Mouse (Mus musculus) heart, postnatal 25 days (tissue): ENCODE results near the gene B4galt1. TPM values are rescaled to one million over a fixed set of nuclear protein-coding genes. Genes with fewer than 3 reads are reported as not detected.

Source experiments
- DNase-seq: peaks from one replicate; pipeline ENCODE4 v3.0.0; 2022; ENCODE audit warnings: low spot score
- intact Hi-C: fragments of 180-260 bp; cut with DNase I; formaldehyde crosslinking; loops from one replicate; pipeline ENCODE4 v1.15.1; 2025
- total RNA-seq, 2 experiments: library from RNA; stranded (reverse); gene quantifications; 2 replicates each; pipeline ENCODE4 v1.2.3; 2021

Gene B4galt1
- total RNA-seq = 10 to 100 TPM; 58.2 to 70.4 TPM

DNA sequence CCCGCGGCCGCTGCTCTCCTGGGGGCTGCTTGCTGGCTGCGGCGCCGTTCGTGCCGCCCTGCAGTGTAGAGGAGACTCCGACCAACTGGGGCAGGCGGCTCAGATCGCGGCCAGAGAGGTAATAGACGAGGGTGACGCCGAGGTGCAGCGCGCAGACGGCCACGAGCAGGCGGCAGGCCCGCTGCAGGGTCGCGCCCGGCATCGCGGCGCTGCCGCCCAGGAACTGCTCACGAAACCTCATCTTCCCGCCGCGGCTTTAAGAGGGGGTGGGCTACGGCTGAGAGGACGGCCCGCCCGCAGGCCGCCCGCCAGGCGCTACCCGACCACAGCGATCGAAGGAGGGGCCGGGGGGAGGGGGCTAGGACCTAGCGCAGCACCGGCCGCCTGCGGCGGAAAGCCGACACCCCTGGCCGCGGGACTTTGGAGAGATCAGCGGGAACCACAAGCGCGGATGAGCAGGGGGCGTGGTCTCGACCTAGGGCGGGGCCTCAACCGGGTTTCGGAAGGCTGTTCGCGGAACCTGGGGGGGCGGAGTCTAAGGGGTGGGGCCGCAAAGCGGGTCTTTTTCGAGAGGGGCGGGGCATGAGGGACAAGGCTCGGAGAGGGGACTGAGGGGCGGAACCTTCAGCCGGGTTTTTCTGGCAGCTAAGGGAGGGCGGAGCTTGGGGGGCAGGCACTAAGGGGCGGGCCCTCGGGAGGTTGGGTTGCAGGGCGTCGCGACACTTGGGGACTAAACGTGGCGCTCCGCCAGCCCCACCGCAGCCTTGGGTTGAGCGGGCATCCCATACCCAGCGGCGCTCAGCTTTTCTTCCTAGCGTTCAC is at the start of gene B4galt1:
Gene B4galt1 (minus strand): TSS at position 441 of the 822 bp plus-strand sequence.
- DNase-seq = peak; percentile 97
- intact Hi-C loops = loop anchor here (2.0 to 5.0 kb wide), 4 partner anchors 15 to 94 kb away; partner anchors contain the start of genes Bag1 and Chmp5

DNA sequence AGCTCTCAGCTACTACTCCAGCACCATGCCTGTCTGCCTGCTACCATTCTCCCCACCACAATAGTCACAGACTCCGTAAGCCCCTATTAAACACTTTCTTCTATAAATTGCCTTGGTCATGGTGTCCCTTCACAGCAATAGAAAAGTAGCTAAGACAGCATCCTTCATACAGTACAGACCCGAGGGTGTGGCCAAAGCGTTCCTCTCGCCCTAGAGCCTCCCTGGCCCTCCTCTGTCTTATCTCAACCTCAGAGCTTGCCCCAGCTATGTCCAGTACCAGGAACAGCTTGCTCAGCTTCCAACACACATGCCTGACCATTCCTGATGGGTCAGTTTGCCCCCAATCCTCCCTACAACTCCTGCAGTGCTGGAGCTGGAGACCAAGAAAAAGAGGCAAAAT is 46.8 kb upstream of the B4galt1 start:
- intact Hi-C loops = no loop called here
- no peak for DNase-seq

DNA sequence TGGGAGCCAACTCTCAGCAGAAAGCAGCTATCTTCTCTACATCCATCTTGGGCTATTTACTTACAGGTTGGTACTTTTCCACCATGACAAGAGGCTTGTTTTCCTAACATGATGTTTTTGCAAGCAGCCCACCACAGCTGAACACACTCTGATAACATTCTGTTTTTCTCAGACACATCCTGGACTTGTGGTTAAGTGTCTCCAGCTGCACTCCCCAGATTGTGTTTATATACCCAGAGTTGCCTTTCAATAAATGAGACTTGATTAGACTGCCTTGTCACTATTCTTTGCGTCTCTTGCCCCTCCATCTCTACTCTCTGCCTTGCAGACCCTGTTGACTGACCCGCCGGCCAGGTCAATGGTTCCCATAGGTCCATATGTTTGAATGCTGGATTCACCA is 46.3 kb upstream of the B4galt1 start:
- DNase-seq = no peak
- intact Hi-C loops = no loop called here

DNA sequence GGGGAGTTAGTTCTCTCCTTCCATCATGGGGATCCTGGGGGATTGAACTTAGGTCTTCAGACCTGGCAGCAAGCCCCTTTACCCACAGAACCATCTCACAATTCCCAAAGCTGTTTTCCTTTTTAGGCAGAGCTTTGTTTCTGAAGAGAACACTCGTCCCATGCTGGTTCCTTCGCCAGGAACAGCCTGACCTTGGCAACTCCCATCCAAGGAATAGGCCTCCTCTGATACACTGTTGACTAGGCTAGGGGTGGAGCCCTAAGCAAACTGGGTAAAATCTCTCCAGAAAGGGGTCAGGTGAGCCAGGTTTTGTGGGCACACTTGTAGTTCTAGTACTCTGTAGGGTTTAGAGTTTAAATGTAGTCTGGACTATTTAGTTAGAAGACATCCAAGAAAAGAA is 45.5 kb upstream of the B4galt1 start:
- DNase-seq = no peak
- intact Hi-C loops = no loop called here

- no peak for DNase-seq
- intact Hi-C loops = no loop called here
Observed at GRCm38 (mm10) chr4:40898476-40899044, 44.8 kb upstream of the B4galt1 start.

DNA sequence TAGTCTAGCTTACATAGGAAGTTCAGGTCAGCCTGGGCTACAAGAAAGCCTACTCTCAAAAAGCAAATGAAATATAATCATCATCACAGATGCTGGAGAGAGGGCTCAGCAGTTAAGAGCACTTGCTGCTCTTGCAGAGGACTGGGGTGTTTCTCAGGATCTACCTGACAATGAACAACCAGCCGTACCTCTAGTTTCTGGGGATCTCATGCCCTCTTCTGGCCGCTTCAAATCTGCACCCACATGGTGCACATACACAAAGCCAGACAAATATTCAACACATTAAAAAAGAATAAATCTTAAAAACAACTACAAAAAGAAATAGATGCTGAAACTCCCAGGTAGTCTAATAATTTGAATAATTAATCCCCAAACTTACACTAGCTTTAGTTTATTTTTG is 41.8 kb upstream of the B4galt1 start:
- no peak for DNase-seq
- intact Hi-C loops = no loop called here

- intact Hi-C loops = no loop called here
- DNase-seq = no peak
Observed at GRCm38 (mm10) chr4:40895118-40895517, 41.3 kb upstream of the B4galt1 start.

GRCm38 (mm10) chr4:40891206-40891605 is 37.4 kb upstream of the B4galt1 start:
- intact Hi-C loops = no loop called here
- no peak for DNase-seq

- intact Hi-C loops = no loop called here
- no peak for DNase-seq
Observed at GRCm38 (mm10) chr4:40889983-40890382, 36.2 kb upstream of the B4galt1 start.

DNA sequence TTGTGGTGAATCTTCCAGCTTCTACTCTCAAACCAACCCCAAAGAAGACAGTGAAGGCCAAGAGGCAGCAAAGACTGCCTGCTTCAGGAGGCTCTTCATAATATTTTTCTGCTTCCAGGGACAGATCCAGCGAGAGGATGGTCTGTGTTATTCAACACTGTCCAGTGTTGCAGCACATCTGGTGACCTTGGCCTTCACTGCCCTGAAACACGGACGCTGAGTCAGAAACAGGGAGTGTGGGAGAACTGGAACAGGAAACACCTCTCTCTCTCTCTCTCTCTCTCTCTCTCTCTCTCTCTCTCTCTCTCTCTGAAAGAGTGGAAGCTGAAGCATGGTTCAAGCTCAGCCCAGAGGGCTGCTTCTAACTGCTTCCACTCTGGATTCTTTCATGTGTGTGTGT is 35.4 kb upstream of the B4galt1 start:
- intact Hi-C loops = no loop called here

DNA sequence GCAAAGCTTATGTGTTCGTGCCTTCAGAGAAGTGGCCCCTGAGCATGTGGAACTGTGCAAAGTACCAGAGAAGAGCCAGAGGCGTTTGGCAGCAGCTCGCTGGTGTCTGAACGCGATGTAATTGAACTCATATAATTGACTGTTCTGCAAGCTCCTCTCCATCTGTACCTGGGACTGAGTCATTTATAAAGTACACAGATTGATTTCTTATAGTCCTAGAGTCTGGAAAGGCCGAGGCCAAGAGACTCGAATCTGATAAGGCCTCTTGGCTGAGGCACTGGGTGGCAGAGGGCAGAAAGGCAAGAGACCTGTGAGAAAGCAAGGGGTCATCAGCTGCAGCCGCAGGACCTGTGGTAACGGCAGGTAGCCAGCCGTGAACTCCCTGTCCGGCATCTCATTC is 35.0 kb upstream of the B4galt1 start:
- DNase-seq = no peak
- intact Hi-C loops = no loop called here

More for the DNA sequence above, 35.4 kb upstream of the B4galt1 start:
- no peak for DNase-seq

GRCm38 (mm10) chr4:40885883-40886282 is 32.1 kb upstream of the B4galt1 start:
- DNase-seq = no peak
- intact Hi-C loops = no loop called here

DNA sequence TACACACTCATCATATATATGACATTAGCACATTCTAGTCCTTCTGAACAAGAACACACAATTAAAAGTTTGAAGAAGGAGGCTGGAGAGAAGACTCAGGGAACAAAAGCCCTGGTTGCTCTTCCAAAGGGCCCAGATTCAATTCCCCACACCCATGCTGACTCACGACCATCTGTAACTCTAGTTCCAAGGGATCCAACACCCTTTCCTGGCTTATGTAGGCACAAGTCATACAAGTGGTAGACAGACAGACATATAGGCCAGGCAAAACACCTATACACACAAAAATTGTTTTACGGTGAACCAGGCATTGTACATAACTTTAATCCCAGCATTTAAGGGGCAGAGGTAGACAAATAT is 31.3 kb upstream of the B4galt1 start:
- DNase-seq = peak; percentile 27
- intact Hi-C loops = no loop called here

DNA sequence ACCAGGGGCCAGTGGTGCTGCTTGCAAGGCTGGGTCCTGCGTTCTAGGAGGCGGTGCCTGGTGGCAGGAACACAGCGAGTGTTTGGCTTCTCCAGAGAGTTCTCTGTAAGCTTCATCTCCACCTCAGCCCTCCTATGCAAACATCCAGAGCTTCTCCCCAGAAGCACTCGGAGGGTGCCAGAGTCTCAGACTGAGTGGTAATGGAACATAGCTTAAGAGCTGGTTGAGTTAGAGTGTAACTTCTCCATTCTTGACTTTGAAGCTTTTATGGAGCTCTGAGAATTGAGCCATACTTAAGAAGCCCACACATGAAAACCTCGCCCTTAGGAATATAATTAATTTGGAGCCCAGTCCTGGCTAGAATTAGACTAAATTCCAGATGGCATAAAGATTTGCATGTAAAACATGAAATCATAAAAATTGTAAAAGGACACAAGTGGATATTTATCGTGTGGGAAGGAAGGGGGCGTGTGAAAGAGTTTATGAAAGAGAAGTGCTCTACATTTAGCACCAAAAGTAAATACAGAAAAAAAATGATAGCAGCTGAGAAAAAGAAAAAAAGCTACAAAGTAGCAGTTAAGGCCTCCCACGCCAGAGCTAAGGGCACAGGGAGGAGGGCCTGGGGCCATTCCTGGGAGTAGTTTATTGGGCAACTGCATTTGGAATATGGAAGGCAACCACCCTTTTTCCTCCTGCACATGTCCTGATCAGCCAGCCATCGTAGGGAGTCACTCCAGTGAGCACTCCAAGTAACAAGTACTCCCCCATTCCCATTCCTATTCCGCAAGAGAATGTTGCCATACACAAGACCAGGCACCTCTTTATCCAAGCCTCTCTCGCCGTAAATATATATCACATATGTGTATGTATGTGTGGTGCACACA is 30.7 kb upstream of the B4galt1 start:
- intact Hi-C loops = no loop called here
- DNase-seq = no peak

- no peak for DNase-seq
- intact Hi-C loops = no loop called here
Observed at GRCm38 (mm10) chr4:40883200-40883599, 29.4 kb upstream of the B4galt1 start.

DNA sequence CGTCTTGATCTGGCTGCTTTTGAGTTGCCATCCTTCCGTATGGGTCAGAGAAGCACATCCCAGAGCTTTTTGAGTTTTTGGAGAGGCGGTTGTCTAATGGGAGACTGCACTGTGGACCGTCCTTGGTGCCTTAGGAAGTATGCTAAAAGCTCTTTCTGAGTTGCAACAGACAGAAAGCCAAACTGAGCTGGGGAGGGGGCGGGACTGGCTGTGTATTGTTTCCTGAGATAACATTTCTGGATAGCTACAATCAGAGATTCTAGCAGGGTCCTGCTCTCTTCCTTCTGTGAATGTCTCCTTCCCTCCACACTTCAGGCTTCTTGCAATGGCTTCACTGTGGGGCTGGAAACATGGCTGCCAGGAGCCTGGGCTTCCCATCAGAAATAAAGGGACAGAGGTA is 23.7 kb upstream of the B4galt1 start:
- intact Hi-C loops = no loop called here
- no peak for DNase-seq

GRCm38 (mm10) chr4:40876814-40877371 is 23.1 kb upstream of the B4galt1 start:
- peak; percentile 78 for DNase-seq
- intact Hi-C loops = no loop called here

DNA sequence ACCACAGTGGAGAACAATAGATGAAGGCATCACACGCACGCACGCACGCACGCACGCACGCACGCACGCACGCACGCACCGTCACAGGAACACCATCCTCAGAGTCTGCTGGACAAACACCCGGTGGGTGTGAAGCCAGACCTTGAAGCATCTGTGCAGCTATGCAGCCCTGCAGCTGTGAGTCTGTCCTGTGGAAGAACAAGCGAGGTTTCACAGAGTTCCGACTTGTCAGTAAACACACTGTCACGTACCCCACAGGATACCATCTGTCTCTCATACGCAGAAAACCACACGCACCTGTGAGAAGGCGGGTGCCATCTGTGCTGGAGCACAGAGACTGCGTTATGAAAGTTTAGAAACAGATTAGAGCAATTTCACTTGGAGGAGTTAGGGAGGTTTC is 22.0 kb upstream of the B4galt1 start:
- intact Hi-C loops = no loop called here

GRCm38 (mm10) chr4:40874794-40875552 is 21.2 kb upstream of the B4galt1 start:
- no peak for DNase-seq
- intact Hi-C loops = no loop called here

More for the DNA sequence above, 22.0 kb upstream of the B4galt1 start:
- DNase-seq = no peak

DNA sequence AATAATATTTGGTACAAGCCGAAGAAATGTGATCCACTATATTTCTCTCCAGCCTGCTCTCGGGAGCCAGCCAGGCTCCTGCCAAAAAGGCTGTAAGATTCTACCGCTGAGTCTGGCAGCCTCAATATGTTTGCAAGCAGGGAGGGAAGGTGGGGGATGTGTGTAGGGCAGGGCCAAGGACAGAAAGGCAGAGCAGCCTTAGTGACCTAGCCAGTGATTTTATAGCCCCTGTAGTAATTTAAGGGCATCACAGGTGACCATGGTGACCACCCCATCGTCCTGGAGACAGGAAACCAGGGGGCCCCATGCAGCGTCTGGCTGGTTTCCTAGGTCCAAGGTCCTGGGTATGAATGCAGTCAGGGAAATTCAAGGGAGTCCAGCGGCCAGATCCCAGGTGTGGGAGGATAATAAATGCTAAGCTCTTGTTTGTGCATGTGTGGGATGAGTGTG is 20.4 kb upstream of the B4galt1 start:
- DNase-seq = peak; percentile 57
- intact Hi-C loops = no loop called here
